Mouse (Mus musculus) spleen, adult 2 months (tissue): ENCODE data around the gene Ttc38.

Experiments used
- CTCF ChIP-seq: fragments of 200-500 bp; IDR thresholded peaks from 2 replicates; pipeline ENCODE4 v1.5.1; 2011; ENCODE audit warnings: mild to moderate bottlenecking, inconsistent platforms; ENCODE audit not compliant: insufficient read depth, insufficient read length, insufficient replicate concordance; ENCODE audit errors: extremely low read depth
- POLR2A ChIP-seq: fragments of 200-500 bp; IDR thresholded peaks from 2 replicates; pipeline ENCODE4 v1.6.1; 2011; ENCODE audit warnings: low read depth, low read length, inconsistent platforms

DNA sequence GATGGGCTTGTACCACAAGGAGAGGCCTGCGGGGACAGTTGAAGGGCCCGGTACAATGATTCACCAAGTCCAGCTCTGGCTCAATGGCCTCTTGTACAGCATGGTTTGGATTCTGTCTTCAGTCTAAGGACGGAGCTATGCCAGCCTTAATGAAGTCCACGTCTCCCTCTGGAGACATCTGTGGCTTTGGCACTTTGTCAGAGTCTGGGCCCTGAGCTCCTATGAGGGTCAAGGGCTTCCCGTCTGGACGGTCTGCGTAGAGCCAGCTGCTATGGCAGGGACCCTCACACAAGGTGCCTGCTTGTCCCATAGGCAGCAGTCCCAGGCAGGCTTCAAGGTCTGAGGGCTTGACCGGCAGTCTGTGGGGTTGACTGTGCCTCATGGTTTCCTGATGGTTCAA is 68.2 kb downstream of the Ttc38 start:
- no peak for TF ChIP-seq CTCF
- TF ChIP-seq POLR2A, result no peak
